Mouse (Mus musculus) urinary bladder, postnatal 10 days (tissue): ENCODE results near the gene Atrnl1.
"Not testable (repeated sequence)": the region's sequence is repeated elsewhere in the genome, so short reads cannot be mapped to it uniquely, and the experiment has no call there.

Experiments
- DNase-seq: peaks from one replicate; pipeline ENCODE4 v3.0.0; 2022; ENCODE audit warnings: low spot score

Gene Atrnl1

GRCm38 (mm10) chr19:57825271-57826207 is 214.7 kb downstream of the Atrnl1 start:
- DNase-seq = no peak

- no peak for DNase-seq
Observed at GRCm38 (mm10) chr19:57833083-57833482, 222.2 kb downstream of the Atrnl1 start.

GRCm38 (mm10) chr19:57837882-57838281 is 227.0 kb downstream of the Atrnl1 start:
- DNase-seq = no peak

GRCm38 (mm10) chr19:57838546-57838945 is 227.7 kb downstream of the Atrnl1 start:
- DNase-seq = no peak

GRCm38 (mm10) chr19:57849915-57850314 is 239.1 kb downstream of the Atrnl1 start:
- DNase-seq = no peak

GRCm38 (mm10) chr19:57868350-57868749 is 257.5 kb downstream of the Atrnl1 start:
- no peak for DNase-seq

- no peak for DNase-seq
Observed at GRCm38 (mm10) chr19:57870871-57871270, 260.0 kb downstream of the Atrnl1 start.

- DNase-seq = no peak
Observed at GRCm38 (mm10) chr19:57876057-57876456, 265.2 kb downstream of the Atrnl1 start.

- DNase-seq = no peak
Observed at GRCm38 (mm10) chr19:57877343-57877742, 266.5 kb downstream of the Atrnl1 start.

- no peak for DNase-seq
Observed at GRCm38 (mm10) chr19:57878583-57878982, 267.7 kb downstream of the Atrnl1 start.

GRCm38 (mm10) chr19:57879841-57880240 is 269.0 kb downstream of the Atrnl1 start:
- not testable (repeated sequence) for DNase-seq

- no peak for DNase-seq
Observed at GRCm38 (mm10) chr19:57881927-57882326, 271.1 kb downstream of the Atrnl1 start.

GRCm38 (mm10) chr19:57888871-57889270 is 278.0 kb downstream of the Atrnl1 start:
- DNase-seq = no peak

- no peak for DNase-seq
Observed at GRCm38 (mm10) chr19:57889741-57890140, 278.9 kb downstream of the Atrnl1 start.

- DNase-seq = no peak
Observed at GRCm38 (mm10) chr19:57890954-57891353, 280.1 kb downstream of the Atrnl1 start.

- no peak for DNase-seq
Observed at GRCm38 (mm10) chr19:57894191-57894590, 283.4 kb downstream of the Atrnl1 start.

- no peak for DNase-seq
Observed at GRCm38 (mm10) chr19:57900037-57900436, 289.2 kb downstream of the Atrnl1 start.

GRCm38 (mm10) chr19:57909466-57909865 is 298.6 kb downstream of the Atrnl1 start:
- DNase-seq = no peak

- DNase-seq = no peak
Observed at GRCm38 (mm10) chr19:57910650-57911049, 299.8 kb downstream of the Atrnl1 start.

GRCm38 (mm10) chr19:57916325-57916724 is 305.5 kb downstream of the Atrnl1 start:
- DNase-seq = no peak

GRCm38 (mm10) chr19:57922991-57923390 is 312.2 kb downstream of the Atrnl1 start:
- no peak for DNase-seq

- no peak for DNase-seq
Observed at GRCm38 (mm10) chr19:57924856-57925255, 314.0 kb downstream of the Atrnl1 start.

- DNase-seq = no peak
Observed at GRCm38 (mm10) chr19:57925681-57926080, 314.8 kb downstream of the Atrnl1 start.
